Mouse (Mus musculus) kidney, embryonic 15.5 days (tissue): ENCODE results near the gene Kcnk5. TPM values are rescaled to one million over a fixed set of nuclear protein-coding genes. Genes with fewer than 3 reads are reported as not detected.
A peak's percentile ranks its signal among the peaks of the same experiment; 100 is the strongest.

Experiments used
- ATAC-seq: fragments of 200-750 bp; cut with Nextera tagmentation; replicated peaks from 2 replicates; pipeline ENCODE4 v1.8.0; 2017; ENCODE audit warnings: moderate TSS enrichment; ENCODE audit not compliant: low FRiP score
- H3K27ac ChIP-seq: fragments of 300-500 bp; sonication (generic); 2 replicates; pipeline ENCODE4 v1.5.1; 2015; ENCODE audit warnings: mild to moderate bottlenecking, inconsistent platforms
- H3K27me3 ChIP-seq: fragments of 300-500 bp; sonication (generic); 2 replicates; pipeline ENCODE4 v1.6.1; 2015; ENCODE audit warnings: inconsistent platforms
- H3K36me3 ChIP-seq: fragments of 300-500 bp; sonication (generic); 2 replicates; pipeline ENCODE4 v1.6.1; 2015; ENCODE audit warnings: inconsistent platforms
- H3K4me1 ChIP-seq: fragments of 300-500 bp; sonication (generic); 2 replicates; pipeline ENCODE4 v1.6.1; 2015; ENCODE audit warnings: inconsistent platforms
- H3K4me2 ChIP-seq: fragments of 300-500 bp; sonication (generic); 2 replicates; pipeline ENCODE4 v1.6.1; 2015; ENCODE audit warnings: moderate library complexity, mild to moderate bottlenecking, inconsistent platforms
- H3K4me3 ChIP-seq: fragments of 300-500 bp; sonication (generic); replicated peaks from 2 replicates; pipeline ENCODE4 v1.5.1; 2015; ENCODE audit warnings: mild to moderate bottlenecking, inconsistent platforms
- H3K9ac ChIP-seq: fragments of 300-500 bp; sonication (generic); 2 replicates; pipeline ENCODE4 v1.6.1; 2015; ENCODE audit warnings: mild to moderate bottlenecking, inconsistent platforms
- H3K9me3 ChIP-seq: fragments of 300-500 bp; sonication (generic); replicated peaks from 2 replicates; pipeline ENCODE4 v1.6.1; 2016; ENCODE audit warnings: inconsistent platforms
- WGBS: fragments of 180-500 bp; shearing (Covaris S2); methylation state at CpG from one replicate; pipeline ENCODE4 v1.1.7; 2015; ENCODE audit warnings: mixed read lengths; 5-methylcytosine and 5-hydroxymethylcytosine counted together
- polyA plus RNA-seq: library from polyadenylated mRNA; unstranded; fragments of >200 nt; fragmentation: Nextera tagmentation; extraction: Ambion mirVana; gene quantifications from 2 replicates; pipeline ENCODE4 v1.2.1, GENCODE M21; 2015

Gene Kcnk5
- polyA plus RNA-seq, 1 experiment from 2014 or later, result 17.3 TPM

DNA sequence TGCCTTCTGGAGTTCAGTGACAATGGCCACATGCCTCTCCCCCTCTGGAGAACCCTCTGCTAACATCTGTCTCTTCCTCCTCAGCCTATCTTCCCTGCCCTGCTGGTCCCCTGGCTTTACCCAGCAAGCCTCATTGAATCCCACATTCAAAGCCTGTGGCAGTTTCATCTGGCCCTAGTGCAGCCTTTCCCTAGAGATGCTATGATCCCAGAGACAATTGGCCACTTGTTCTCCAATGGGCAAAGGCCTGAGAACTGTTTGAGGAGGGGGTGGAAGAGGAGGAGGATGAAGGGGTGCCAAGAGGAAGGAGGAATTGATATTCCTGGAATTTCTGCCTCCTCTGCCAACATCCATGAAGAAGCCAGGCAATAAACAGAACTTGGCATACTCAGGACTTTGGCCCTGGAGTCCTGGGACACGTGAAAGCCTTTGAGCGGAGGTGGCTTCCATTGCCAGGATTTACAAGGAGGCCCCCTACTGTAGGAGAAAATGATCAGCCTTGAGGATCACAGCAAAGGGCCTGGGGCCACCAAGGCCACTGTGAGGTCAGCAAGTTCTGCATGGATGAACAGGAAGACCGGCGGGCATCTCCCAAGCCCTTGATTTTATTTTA lies 11.6 kb upstream of the Kcnk5 start:
- Histone ChIP-seq H3K9ac (no peak overlapping the region), H3K4me1 (no peaks in the 10 kb centered on the region), H3K4me3 (no peak overlapping the region), H3K36me3 (no peaks in the 10 kb centered on the region), H3K4me2 (no peak overlapping the region), H3K27ac (no peak overlapping the region), H3K9me3 (no peaks in the 10 kb centered on the region), H3K27me3 (no peaks in the 10 kb centered on the region)
- 67% methylated on average over 4 of the region's 4 CpGs for WGBS
- no peak for ATAC-seq

DNA sequence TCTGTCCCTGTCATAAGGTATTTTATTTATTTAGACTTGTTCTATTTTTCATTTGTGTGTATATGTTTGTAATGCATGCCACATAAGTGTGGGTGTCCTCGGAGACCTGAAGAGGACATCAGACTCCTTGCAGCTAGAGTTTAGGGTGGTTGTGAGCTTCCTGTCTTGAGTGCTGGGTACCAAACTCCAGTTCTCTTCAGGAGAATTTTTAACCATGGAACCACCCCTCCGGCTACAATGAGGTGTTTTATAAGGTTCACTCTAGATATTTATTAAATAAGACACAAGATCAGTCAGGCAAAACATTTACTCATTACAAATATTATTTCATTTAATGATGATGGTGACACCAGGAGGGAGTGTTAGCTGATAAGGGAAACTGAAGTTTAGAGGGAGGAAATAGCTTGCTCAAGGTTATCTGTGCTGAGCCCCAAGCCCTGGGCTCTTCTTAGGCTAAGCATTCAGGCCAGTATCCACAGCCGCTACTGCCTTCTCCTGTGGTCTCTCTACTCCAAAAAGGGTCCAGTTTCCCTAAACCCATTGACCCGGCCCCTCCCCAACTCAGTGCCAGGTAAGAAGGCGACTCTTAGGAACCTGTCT lies 9.6 kb upstream of the Kcnk5 start:
- WGBS, result 83% methylated on average over 5 of the region's 5 CpGs
- no peaks in the 10 kb centered on the region for H3K4me1 ChIP-seq
- H3K27ac ChIP-seq, result no peak overlapping the region
- no peak overlapping the region for H3K9ac ChIP-seq
- H3K9me3 ChIP-seq, result no peaks in the 10 kb centered on the region
- H3K4me3 ChIP-seq, result no peak overlapping the region
- H3K4me2 ChIP-seq, result no peak overlapping the region
- ATAC-seq, result no peak
- no peaks in the 10 kb centered on the region for H3K27me3 ChIP-seq
- no peaks in the 10 kb centered on the region for H3K36me3 ChIP-seq

DNA sequence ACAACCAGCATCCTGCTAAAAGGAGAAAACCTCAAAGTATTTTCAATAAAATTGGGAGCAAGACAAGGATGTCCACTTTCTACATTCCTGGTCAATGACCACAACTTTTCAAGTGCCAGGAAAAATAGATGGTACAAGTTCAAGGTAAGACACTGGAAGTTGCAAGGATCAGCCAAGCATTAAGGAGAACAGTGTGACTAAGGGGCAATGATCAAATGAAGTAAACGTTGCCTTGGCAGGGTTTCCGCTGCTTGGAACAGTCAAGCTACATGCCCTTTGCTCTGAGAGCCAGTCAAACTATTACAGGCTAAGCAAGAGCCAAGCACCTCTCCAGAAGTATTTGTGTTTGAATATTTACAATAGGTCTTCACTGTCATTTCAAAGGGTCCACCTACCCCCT lies 8.1 kb upstream of the Kcnk5 start:
- Histone ChIP-seq H3K27ac (peak overlapping the region; percentile 22; the same call in 1 of the 2 replicates), H3K9me3 (no peaks in the 10 kb centered on the region), H3K4me3 (no peak overlapping the region), H3K36me3 (no peaks in the 10 kb centered on the region), H3K9ac (no peak overlapping the region), H3K27me3 (no peaks in the 10 kb centered on the region), H3K4me2 (no peak overlapping the region), H3K4me1 (no peaks in the 10 kb centered on the region)
- no peak for ATAC-seq
- WGBS, result 48% methylated on average over 2 of the region's 2 CpGs

DNA sequence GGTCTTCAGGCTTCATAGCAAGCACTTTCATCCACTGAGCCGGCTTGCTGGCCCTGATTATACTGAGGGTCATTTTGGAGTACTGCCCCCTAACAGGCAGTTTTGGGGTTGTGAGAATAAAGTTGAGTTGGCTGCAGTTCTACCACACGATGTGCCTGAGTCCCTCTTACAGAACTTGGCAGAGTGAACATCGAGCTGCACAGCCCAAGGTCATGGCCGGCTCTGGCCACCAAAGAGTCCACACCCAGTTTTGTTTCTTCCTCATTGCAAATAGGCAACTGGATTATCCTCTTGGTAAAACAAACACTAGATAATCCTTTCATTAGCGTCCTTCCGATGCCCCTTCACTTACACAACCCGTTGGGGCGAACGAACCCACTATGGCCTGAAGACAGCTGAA lies 3.8 kb upstream of the Kcnk5 start:
- Histone ChIP-seq H3K9ac (no peak overlapping the region), H3K4me2 (no peak overlapping the region), H3K36me3 (no peaks in the 10 kb centered on the region), H3K27ac (no peak overlapping the region), H3K27me3 (no peaks in the 10 kb centered on the region), H3K4me3 (no peak overlapping the region), H3K9me3 (no peaks in the 10 kb centered on the region), H3K4me1 (peaks cover 24% of the 10 kb centered on the region)
- ATAC-seq, result no peak
- 82% methylated on average over 9 of the region's 9 CpGs for WGBS

DNA sequence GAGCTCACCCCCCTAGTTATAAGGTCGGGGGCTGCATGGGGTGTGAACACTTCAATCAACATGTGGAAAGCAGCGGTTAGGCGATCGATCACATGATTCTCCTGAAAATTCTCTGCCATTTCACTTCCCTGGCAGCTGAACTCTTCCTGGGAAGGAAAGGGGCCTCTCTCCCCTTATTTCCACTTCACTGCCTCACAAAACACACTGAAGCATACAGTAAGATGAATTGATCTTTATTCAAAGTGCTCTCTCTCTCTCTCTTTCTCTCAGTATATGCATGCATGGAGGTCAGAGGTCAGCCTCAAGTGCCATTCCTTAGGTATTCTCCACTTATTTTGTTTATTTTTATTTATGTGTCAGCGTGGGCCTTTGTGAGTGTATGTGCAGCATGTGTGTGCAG lies 2.1 kb upstream of the Kcnk5 start:
- WGBS, result 49% methylated on average over 5 of the region's 5 CpGs
- H3K4me3 ChIP-seq, result no peak overlapping the region

DNA sequence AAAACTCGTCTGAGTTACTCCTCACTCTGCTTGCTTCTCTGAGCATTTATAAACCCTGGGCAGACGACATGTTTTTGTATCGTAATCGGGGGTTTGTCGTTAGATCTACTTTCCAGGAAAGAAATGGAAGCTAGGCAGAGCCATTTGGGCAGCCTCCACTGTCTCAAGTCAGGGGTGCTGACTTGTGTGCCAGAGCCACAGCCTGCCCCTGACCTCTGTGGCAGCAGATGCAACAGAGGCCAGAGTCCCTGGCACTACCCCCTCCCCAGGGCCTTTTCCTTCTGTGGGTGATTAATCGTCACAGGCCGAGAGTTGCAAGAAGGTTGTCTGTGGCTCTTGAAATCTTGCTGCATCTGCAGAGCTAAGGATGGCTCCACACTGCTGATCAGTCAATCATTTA lies 987 bp upstream of the Kcnk5 start:
- no peak overlapping the region for H3K27ac ChIP-seq
- H3K9ac ChIP-seq, result no peak overlapping the region
- H3K9me3 ChIP-seq, result no peaks in the 10 kb centered on the region
- no peaks in the 10 kb centered on the region for H3K36me3 ChIP-seq
- no peak overlapping the region for H3K4me3 ChIP-seq
- H3K27me3 ChIP-seq, result no peaks in the 10 kb centered on the region
- 74% methylated on average over 7 of the region's 7 CpGs for WGBS
- no peak for ATAC-seq
- no peak overlapping the region for H3K4me2 ChIP-seq
- H3K4me1 ChIP-seq, result peaks cover 52% of the 10 kb centered on the region

More for the DNA sequence above, 2.1 kb upstream of the Kcnk5 start:
- Histone ChIP-seq H3K27me3 (no peaks in the 10 kb centered on the region), H3K36me3 (no peaks in the 10 kb centered on the region), H3K27ac (peak overlapping the region; percentile 28; the same call in 1 of the 2 replicates), H3K4me1 (peaks cover 41% of the 10 kb centered on the region), H3K4me2 (no peak overlapping the region), H3K9me3 (no peaks in the 10 kb centered on the region), H3K9ac (no peak overlapping the region)
- ATAC-seq, result no peak

DNA sequence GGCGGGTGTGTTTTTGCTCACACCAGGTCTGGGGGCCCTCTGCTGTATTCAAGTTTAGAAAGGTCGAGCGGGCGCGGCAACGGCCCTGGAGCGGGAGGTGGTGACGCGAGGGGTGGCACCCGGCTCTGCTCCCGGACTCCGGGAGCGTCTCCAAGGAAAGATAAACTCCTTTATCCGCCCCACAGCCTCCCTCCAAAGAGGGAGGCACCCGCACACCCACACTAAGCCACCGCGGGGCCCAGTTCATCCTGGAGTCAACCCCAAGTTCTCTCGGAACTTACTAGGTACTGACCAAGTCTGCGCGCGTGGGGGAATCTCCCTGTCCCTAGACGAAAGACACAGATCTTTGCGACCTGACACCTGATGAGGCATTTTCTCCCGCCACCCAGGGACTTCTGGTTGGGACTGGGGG lies 852 bp downstream of the Kcnk5 start:
- WGBS, result under 1% methylated on average over 24 of the region's 24 CpGs
- peaks cover 58% of the 10 kb centered on the region for H3K4me1 ChIP-seq
- peak overlapping the region; percentile 91 for H3K4me2 ChIP-seq
- H3K4me3 ChIP-seq, result peak overlapping the region; percentile 67
- H3K9ac ChIP-seq, result peak overlapping the region; percentile 42
- 0 out of 2 replicates have a peak, but pooled peaks have one; percentile 2 for ATAC-seq
- no peaks in the 10 kb centered on the region for H3K36me3 ChIP-seq
- H3K9me3 ChIP-seq, result no peaks in the 10 kb centered on the region
- H3K27me3 ChIP-seq, result no peaks in the 10 kb centered on the region
- H3K27ac ChIP-seq, result peak overlapping the region; percentile 54; the same call in 1 of the 2 replicates

DNA sequence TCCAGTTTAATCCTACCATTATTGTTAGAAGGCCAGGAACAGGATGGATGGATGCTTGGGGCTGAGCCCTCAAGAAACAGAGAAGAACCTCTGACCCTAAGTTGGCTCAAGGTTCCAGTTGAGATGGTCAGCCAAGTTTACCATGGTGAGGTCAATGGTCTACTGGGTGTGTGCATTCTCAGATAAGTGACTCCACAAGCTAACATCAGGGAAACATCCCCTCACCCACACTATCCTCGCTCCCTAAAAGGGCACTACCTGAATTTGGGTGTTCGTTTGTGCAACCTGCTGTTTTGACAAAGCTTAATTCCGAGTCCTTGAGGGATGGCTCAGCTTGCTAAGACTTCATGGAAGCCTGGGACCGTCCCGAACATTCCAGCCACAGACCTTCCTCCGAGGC lies 1.3 kb downstream of the Kcnk5 start:
- Histone ChIP-seq H3K4me3 (peak overlapping the region; percentile 67), H3K4me1 (peaks cover 58% of the 10 kb centered on the region), H3K36me3 (no peaks in the 10 kb centered on the region), H3K9ac (peak overlapping the region; percentile 42), H3K27ac (no peak overlapping the region), H3K4me2 (peak overlapping the region; percentile 91), H3K27me3 (no peaks in the 10 kb centered on the region), H3K9me3 (no peaks in the 10 kb centered on the region)
- 10% methylated on average over 6 of the region's 6 CpGs for WGBS
- ATAC-seq, result no peak

DNA sequence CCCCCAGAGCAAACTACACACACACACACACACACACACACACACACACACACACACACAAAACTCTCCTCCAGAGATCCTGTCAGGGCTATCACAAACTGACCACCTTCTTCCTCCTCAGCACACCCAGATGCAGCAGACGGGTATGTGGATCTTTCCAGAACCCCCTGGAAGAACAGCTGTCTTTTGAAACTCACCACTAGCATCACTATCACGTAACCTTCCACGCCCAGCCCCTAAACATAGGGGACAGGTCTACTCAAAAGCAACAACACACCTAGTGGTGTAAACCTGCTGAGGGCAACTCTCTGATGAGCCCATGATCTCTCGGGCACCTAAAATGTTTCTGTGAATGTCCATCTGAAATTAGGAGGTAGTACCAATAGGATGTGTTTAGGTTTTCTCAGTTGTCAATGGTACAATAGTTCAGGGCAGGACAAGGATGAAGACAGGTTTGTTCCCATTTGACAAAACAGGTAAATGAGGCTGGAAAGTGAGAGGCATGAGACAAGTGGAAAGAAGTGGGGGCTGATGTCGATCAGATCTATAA lies 1.8 kb downstream of the Kcnk5 start:
- no peak for ATAC-seq
- 64% methylated on average over 5 of the region's 5 CpGs for WGBS
- Histone ChIP-seq H3K27me3 (no peaks in the 10 kb centered on the region), H3K4me3 (peak overlapping the region; percentile 67), H3K27ac (no peak overlapping the region), H3K9ac (peak overlapping the region; percentile 42; the same call in 1 of the 2 replicates), H3K36me3 (no peaks in the 10 kb centered on the region), H3K9me3 (no peaks in the 10 kb centered on the region), H3K4me2 (peak overlapping the region; percentile 91), H3K4me1 (peaks cover 58% of the 10 kb centered on the region)

DNA sequence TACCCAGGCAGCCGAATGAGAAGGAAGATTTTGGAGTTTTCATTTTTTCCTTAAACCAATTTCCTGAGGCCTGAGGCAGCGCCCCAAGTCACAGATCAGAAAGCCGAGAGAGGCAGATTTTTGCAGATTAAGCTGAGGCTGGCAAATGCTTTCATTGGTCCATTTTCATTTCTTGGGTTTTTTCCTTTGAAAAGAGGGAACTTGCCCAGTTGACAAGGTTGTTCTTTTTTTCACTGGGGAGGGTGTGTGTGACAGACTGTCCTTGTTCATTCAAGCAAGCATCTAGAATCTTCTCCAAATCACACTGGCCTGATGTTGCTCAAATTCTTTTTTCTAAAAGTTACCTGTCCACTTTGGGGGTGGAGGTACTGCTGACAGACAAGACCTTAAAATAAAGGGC lies 2.5 kb downstream of the Kcnk5 start:
- no peaks in the 10 kb centered on the region for H3K9me3 ChIP-seq
- H3K36me3 ChIP-seq, result no peaks in the 10 kb centered on the region
- H3K4me1 ChIP-seq, result peaks cover 57% of the 10 kb centered on the region
- H3K27ac ChIP-seq, result peak overlapping the region; percentile 73; the same call in 1 of the 2 replicates
- no peak overlapping the region for H3K9ac ChIP-seq
- WGBS, result 52% methylated on average over 3 of the region's 3 CpGs
- H3K4me2 ChIP-seq, result peak overlapping the region; percentile 91
- H3K27me3 ChIP-seq, result no peaks in the 10 kb centered on the region
- ATAC-seq, result no peak
- peak overlapping the region; percentile 67 for H3K4me3 ChIP-seq

DNA sequence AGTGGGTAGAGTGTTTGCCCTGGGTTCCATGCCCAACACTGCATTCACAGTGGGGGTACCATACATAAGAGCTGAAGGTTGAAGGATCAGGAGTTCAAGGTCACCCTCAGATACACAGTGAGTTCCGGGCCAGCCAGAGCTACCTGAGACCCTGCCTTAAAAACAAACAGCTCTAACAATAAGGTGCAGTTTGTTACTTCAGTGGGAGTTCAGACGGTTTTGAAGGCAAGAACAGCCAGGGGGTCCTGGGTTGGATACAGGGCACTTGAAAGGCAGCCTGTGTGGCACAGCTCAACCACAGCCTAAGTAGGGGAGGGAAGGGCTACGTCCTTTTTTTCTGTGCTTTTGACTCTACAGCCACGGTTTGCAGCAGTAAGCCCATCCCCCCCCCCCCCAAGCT lies 3.0 kb downstream of the Kcnk5 start:
- WGBS, result 28% methylated on average over 4 of the region's 4 CpGs
- no peak overlapping the region for H3K9ac ChIP-seq
- H3K4me2 ChIP-seq, result peak overlapping the region; percentile 91
- H3K4me3 ChIP-seq, result peak overlapping the region; percentile 67
- H3K4me1 ChIP-seq, result peaks cover 54% of the 10 kb centered on the region
- no peaks in the 10 kb centered on the region for H3K27me3 ChIP-seq
- no peaks in the 10 kb centered on the region for H3K36me3 ChIP-seq
- H3K27ac ChIP-seq, result peak overlapping the region; percentile 73
- ATAC-seq, result no peak
- H3K9me3 ChIP-seq, result no peaks in the 10 kb centered on the region

DNA sequence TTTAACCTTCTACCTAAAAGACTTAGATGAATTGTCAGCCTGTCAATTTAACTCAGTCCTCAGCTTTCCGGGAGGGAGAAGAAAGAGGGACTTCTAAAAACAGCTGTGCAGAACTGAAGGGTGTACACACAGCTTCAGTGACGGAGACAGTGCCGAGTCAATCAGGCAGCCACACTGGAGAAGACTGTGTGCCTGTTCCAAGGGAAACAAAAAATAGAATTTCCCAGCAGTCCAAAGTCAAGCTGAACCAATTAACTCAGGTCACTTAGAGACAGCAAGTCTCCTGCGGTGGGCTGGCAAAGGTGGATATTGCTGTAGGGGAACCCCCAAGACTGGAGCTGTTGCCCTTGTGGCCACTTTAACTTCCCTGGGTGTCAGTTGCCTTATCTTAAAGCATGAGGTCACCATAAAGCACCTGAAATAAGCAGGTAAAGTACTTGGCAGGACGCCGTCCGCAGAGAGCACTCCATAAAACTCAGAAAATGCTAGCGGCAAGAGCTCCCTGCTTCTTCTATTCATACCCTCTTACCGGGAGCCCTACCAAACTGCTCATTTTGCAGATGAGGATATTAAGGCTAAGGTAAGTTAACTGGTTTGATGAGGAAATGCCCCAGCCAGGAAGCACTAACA lies 4.0 kb downstream of the Kcnk5 start:
- H3K36me3 ChIP-seq, result no peaks in the 10 kb centered on the region
- H3K4me1 ChIP-seq, result peaks cover 61% of the 10 kb centered on the region
- H3K27me3 ChIP-seq, result no peaks in the 10 kb centered on the region
- ATAC-seq, result no peak
- H3K27ac ChIP-seq, result peak overlapping the region; percentile 73
- H3K4me3 ChIP-seq, result peak overlapping the region; percentile 67
- 70% methylated on average over 9 of the region's 9 CpGs for WGBS
- no peaks in the 10 kb centered on the region for H3K9me3 ChIP-seq
- H3K4me2 ChIP-seq, result peak overlapping the region; percentile 91
- H3K9ac ChIP-seq, result 0 out of 2 replicates have a peak overlapping the region, but pooled peaks have one; percentile 10
